ENCODE assay signal across 8 mouse cellular contexts in genomic region chr8:122282035-122282358, GRCm38 (mm10). TPM values are rescaled to one million over a fixed set of nuclear protein-coding genes. Genes with fewer than 3 reads are reported as not detected.
A peak's percentile ranks its signal among the peaks of the same experiment; 100 is the strongest.
DNase-seq lines count a peak whose midpoint lies in the region; ATAC-seq and TF ChIP-seq lines count a peak whose summit lies in the region.

TSS of gene Zfpm1 (plus strand) at chr8:122282141.

- H3K9me3 ChIP-seq in heart, embryonic 16.5 days (replicated peaks; ENCODE audit: control insufficient read depth, low read length) = no peaks in the 10 kb centered on the region
- H3K9me3 ChIP-seq in limb, embryonic 12.5 days = no peaks in the 10 kb centered on the region
- H3K9me3 ChIP-seq in stomach, embryonic 16.5 days (replicated peaks; ENCODE audit: control insufficient read depth, low read length) = no peaks in the 10 kb centered on the region

- ATAC-seq in heart, embryonic 16.5 days (replicated peaks; ENCODE audit: extremely low read depth, insufficient read depth, low FRiP score) = no peak
- ATAC-seq in limb, embryonic 12.5 days (ENCODE audit: insufficient number of reproducible peaks, insufficient read depth, low FRiP score, low TSS enrichment, low read depth) = no peak
- no peak for ATAC-seq in stomach, embryonic 16.5 days (ENCODE audit: insufficient read depth, low FRiP score)
- no peak for ATAC-seq in frontal cortex, adult (ENCODE audit: low TSS enrichment)

- peaks cover 14% of the 10 kb centered on the region for H3K4me1 ChIP-seq in bone marrow macrophage, adult 2 months (ENCODE audit: control insufficient read depth, insufficient read depth, low read length)
- H3K4me1 ChIP-seq in heart, embryonic 16.5 days (ENCODE audit: control insufficient read depth, insufficient read depth, low read length) = peaks cover 35% of the 10 kb centered on the region
- peaks cover 44% of the 10 kb centered on the region for H3K4me1 ChIP-seq in limb, embryonic 12.5 days (replicated peaks)
- H3K4me1 ChIP-seq in stomach, embryonic 16.5 days (ENCODE audit: control insufficient read depth, insufficient read depth, low read length) = peaks cover 43% of the 10 kb centered on the region

- no peaks in the 10 kb centered on the region for H3K27me3 ChIP-seq in heart, embryonic 16.5 days (ENCODE audit: control insufficient read depth, insufficient read depth, low read length)
- peaks cover 39% of the 10 kb centered on the region for H3K27me3 ChIP-seq in limb, embryonic 12.5 days
- H3K27me3 ChIP-seq in stomach, embryonic 16.5 days (ENCODE audit: control insufficient read depth, insufficient read depth, low read length) = no peaks in the 10 kb centered on the region

- under 1% methylated on average over 57 of the region's 60 CpGs for WGBS in heart, embryonic 16.5 days
- 2% methylated on average over 43 of the region's 60 CpGs for WGBS in limb, embryonic 12.5 days
- WGBS in stomach, embryonic 16.5 days = under 1% methylated on average over 51 of the region's 60 CpGs

- no peak for TF ChIP-seq CTCF in bone marrow macrophage, adult 2 months (IDR thresholded peaks at IDR 0.05; ENCODE audit: low read depth, low read length)

- intact Hi-C loops in left cerebral cortex, postnatal 4 days (cut with DNase I) = no loop called here

- peak within 1 kb of the TSS; percentile 37 for H3K27ac ChIP-seq in bone marrow macrophage, adult 2 months (ENCODE audit: insufficient read depth, low read depth, low read length)
- peak within 1 kb of the TSS; percentile 84 for H3K27ac ChIP-seq in heart, embryonic 16.5 days (ENCODE audit: low read length)
- H3K27ac ChIP-seq in limb, embryonic 12.5 days = peak within 1 kb of the TSS; percentile 77
- H3K27ac ChIP-seq in stomach, embryonic 16.5 days (ENCODE audit: low read length) = peak within 1 kb of the TSS; percentile 88

- no peak for DNase-seq in left cerebral cortex, adult 18-20 months (ENCODE audit: low spot score in 2 of 2)
- no peak for DNase-seq in left cerebral cortex, postnatal 4 days
- DNase-seq in frontal cortex, postnatal 36 days (ENCODE audit: low spot score in 2 of 2) = no peak

- H3K4me2 ChIP-seq in heart, embryonic 16.5 days (ENCODE audit: low read depth, low read length) = peak within 1 kb of the TSS; percentile 96
- peak within 1 kb of the TSS; percentile 83 for H3K4me2 ChIP-seq in limb, embryonic 12.5 days
- peak within 1 kb of the TSS; percentile 98 for H3K4me2 ChIP-seq in stomach, embryonic 16.5 days (ENCODE audit: low read depth, low read length)

- peak within 1 kb of the TSS; percentile 68 for H3K4me3 ChIP-seq in bone marrow macrophage, adult 2 months (ENCODE audit: insufficient read depth, low read length)
- peak within 1 kb of the TSS; percentile 67 for H3K4me3 ChIP-seq in heart, embryonic 16.5 days (ENCODE audit: low read length)
- peak within 1 kb of the TSS; percentile 52 for H3K4me3 ChIP-seq in limb, embryonic 12.5 days (replicated peaks)
- H3K4me3 ChIP-seq in stomach, embryonic 16.5 days (replicated peaks; ENCODE audit: low read length) = peak within 1 kb of the TSS; percentile 83

- TF ChIP-seq POLR2A in bone marrow macrophage, adult 2 months (IDR thresholded peaks at IDR 0.05; ENCODE audit: borderline replicate concordance, low read depth, low read length) = no peak

- H3K36me3 ChIP-seq in heart, embryonic 16.5 days (ENCODE audit: control insufficient read depth, insufficient read depth) = no peaks in the 10 kb centered on the region
- H3K36me3 ChIP-seq in limb, embryonic 12.5 days = no peaks in the 10 kb centered on the region
- no peaks in the 10 kb centered on the region for H3K36me3 ChIP-seq in stomach, embryonic 16.5 days (ENCODE audit: control insufficient read depth, insufficient read depth, low read length)

- peak within 1 kb of the TSS; percentile 81 for H3K9ac ChIP-seq in heart, embryonic 16.5 days (ENCODE audit: low read length)
- H3K9ac ChIP-seq in limb, embryonic 12.5 days (replicated peaks) = peak within 1 kb of the TSS; percentile 57
- peak within 1 kb of the TSS; percentile 84 for H3K9ac ChIP-seq in stomach, embryonic 16.5 days (ENCODE audit: low read length)

RNA-seq across cellular contexts. Expression of gene Zfpm1, which starts in this region (rescaled TPM):
- 10 to 100 TPM; 35.6 to 37.5 TPM for total RNA-seq in left cerebral cortex, adult 18-20 months (2021)
- total RNA-seq in left cerebral cortex, postnatal 4 days (2021) = 10 to 100 TPM in 1 of 2 experiments, 1 to 10 TPM in 1; 8.6 to 12.2 TPM
- 5.8 and 7.3 TPM in 2 replicates for polyA plus RNA-seq in bone marrow macrophage, adult 2 months (2012; ENCODE audit: insufficient read depth, insufficient read length, missing spikeins)
- polyA plus RNA-seq in heart, embryonic 16.5 days (2015; fragmentation: Nextera tagmentation; extraction: Ambion mirVana) = 2.9 and 3.1 TPM in 2 replicates
- polyA plus RNA-seq in limb, embryonic 12.5 days (2016; fragmentation: Nextera tagmentation; extraction: Ambion mirVana) = 1.2 and 1.4 TPM in 2 replicates
- 2.0 and 2.1 TPM in 2 replicates for polyA plus RNA-seq in stomach, embryonic 16.5 days (2015; fragmentation: Nextera tagmentation; extraction: Ambion mirVana)

Comparison
In these comparisons a context has a peak if more than half of its experiments do, and no peak if none do; other contexts are left out.
1. H3K27ac ChIP-seq: peak in every context shown above with its lines; median percentile 88 in stomach, embryonic 16.5 days; 84 in heart, embryonic 16.5 days; 77 in limb, embryonic 12.5 days; 37 in bone marrow macrophage, adult 2 months.